Mouse (Mus musculus) bone marrow, adult 2 months (tissue): ENCODE results near the gene Rnf115.
A peak's percentile ranks its signal among the peaks of the same experiment; 100 is the strongest.

Source experiments
- CTCF ChIP-seq: fragments of 200-500 bp; IDR thresholded peaks from 2 replicates; pipeline ENCODE4 v1.5.1; 2011; ENCODE audit warnings: low read length, control low read depth; ENCODE audit not compliant: control insufficient read depth, insufficient read depth
- POLR2A ChIP-seq: fragments of 200-500 bp; IDR thresholded peaks from 2 replicates; pipeline ENCODE4 v1.6.1; 2011; ENCODE audit warnings: low read depth, mild to moderate bottlenecking, control low read depth, low read length, borderline replicate concordance; ENCODE audit not compliant: control insufficient read depth

DNA sequence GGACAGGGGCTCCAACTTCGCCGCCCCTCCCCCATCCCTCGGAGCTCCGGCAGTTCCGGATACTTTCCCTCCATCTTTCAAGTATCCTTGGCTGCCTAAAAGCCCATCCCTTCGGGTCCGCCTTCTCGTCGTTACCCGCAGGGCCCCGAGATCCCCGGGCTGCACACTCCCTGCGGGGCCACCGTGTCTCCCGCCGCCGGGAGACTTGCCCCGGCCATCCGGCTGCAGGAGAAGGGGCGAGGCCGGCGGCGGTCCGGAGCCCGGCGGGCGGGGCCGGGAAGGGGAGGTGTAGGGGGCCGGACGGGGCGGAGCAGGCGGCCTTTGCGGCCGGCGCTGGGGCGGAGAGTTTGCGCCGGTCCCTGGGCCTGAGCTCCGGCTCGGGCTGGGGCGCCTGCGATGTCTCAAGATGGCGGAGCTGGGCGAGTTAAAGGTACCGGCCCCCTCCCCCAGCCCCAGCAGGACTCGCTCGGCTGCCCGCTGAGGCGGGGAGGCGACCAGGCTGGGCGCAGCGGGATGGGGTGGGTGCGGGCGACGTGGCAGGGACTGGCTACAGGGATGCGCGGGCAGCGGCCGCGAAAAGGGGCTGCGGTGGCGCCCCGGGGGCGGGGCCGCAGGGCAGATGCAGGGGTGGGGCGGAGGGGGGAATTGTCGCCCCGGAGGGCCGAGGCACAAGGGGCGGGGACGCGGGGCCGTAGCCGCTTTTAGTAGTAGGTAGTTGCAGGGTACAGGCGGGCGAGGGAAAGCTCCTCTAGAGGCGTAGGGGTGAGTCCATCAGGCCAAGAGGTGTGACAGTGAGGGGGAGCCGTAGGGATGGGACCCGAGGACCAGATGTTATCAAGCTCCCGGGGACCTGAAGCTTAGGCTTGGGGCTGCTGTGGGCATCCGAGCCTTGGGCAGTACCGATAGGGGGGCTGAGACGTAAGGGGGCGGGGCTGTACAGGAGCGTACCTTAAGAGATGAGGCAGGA, 30.4 kb upstream of the Rnf115 start:
- TF ChIP-seq CTCF, result no peak
- TF ChIP-seq POLR2A, result 0 out of 2 replicates have a peak, but pooled peaks have one; percentile 24
